Mouse (Mus musculus) myocyte (in vitro differentiated cells): Measurements from ENCODE around the gene Tmprss9.
A peak's percentile ranks its signal among the peaks of the same experiment; 100 is the strongest.

Experiments
- E2F4 ChIP-seq: IDR thresholded peaks from one replicate; pipeline ENCODE4 v1.6.1; 2011; ENCODE audit warnings: mild to moderate bottlenecking, control low read depth, moderate library complexity; ENCODE audit not compliant: insufficient read depth
- MAX ChIP-seq: IDR thresholded peaks from one replicate; pipeline ENCODE4 v1.6.1; 2011; ENCODE audit warnings: low read depth, mild to moderate bottlenecking, control low read depth
- MYOG ChIP-seq, 3 experiments: IDR thresholded peaks; one replicate each; pipeline ENCODE4 v1.6.1; 2011; ENCODE audit warnings: control low read depth in 2 of 3, low read depth in 2 of 3, mild to moderate bottlenecking in 2 of 3; ENCODE audit not compliant: insufficient read length in 2 of 3, control insufficient read depth in 1 of 3, insufficient read depth in 1 of 3
- POLR2A ChIP-seq: IDR thresholded peaks from one replicate; pipeline ENCODE4 v1.6.1; 2011; ENCODE audit warnings: low read depth, mild to moderate bottlenecking, control low read depth, moderate library complexity; ENCODE audit not compliant: insufficient read length
- POLR2AphosphoS2 ChIP-seq: IDR thresholded peaks from one replicate; pipeline ENCODE4 v1.6.1; 2011; ENCODE audit warnings: low read depth, control low read depth; ENCODE audit not compliant: insufficient read length
- TCF12 ChIP-seq: IDR thresholded peaks from one replicate; pipeline ENCODE4 v1.6.1; 2011; ENCODE audit warnings: mild to moderate bottlenecking, control low read depth; ENCODE audit not compliant: poor library complexity, insufficient read depth, severe bottlenecking
- TCF3 ChIP-seq: IDR thresholded peaks from one replicate; pipeline ENCODE4 v1.6.1; 2011; ENCODE audit warnings: low read depth, control low read depth; ENCODE audit not compliant: insufficient read length
- USF1 ChIP-seq: IDR thresholded peaks from one replicate; pipeline ENCODE4 v1.6.1; 2011; ENCODE audit warnings: low read depth, mild to moderate bottlenecking, control low read depth, moderate library complexity

- TF ChIP-seq POLR2A (peak; percentile 27), TCF12 (peak; percentile 44), TCF3 (peak; percentile 36), MYOG (IDR thresholded peaks at IDR 0.05; ENCODE audit: control insufficient read depth in 1 of 3, insufficient read depth in 1 of 3, insufficient read length in 2 of 3, low read depth in 2 of 3) (peak; percentile 33 to 93 (median 69)), USF1 (no peak), MAX (no peak), E2F4 (no peak), POLR2AphosphoS2 (no peak)
Measured at GRCm38 (mm10) chr10:80940320-80940987, 68.8 kb downstream of the Tmprss9 start.
